Mouse (Mus musculus) CH12.LX (cell line): Measurements from ENCODE around the gene Ddr1. TPM values are rescaled to one million over a fixed set of nuclear protein-coding genes. Genes with fewer than 3 reads are reported as not detected.
A peak's percentile ranks its signal among the peaks of the same experiment; 100 is the strongest.

ENCODE experiments used
- DNase-seq: peaks from one replicate; pipeline ENCODE4 v3.0.0-alpha.2; 2013; ENCODE audit errors: extremely low read depth
- H3K27ac ChIP-seq: 2 replicates; pipeline ENCODE4 v1.5.1; 2012; ENCODE audit warnings: low read depth, mild to moderate bottlenecking, control low read depth, moderate library complexity; ENCODE audit not compliant: insufficient read depth
- H3K27me3 ChIP-seq: replicated peaks from 2 replicates; pipeline ENCODE3; 2012; ENCODE audit warnings: inconsistent platforms
- H3K36me3 ChIP-seq, 2 experiments: replicated peaks in 1 of 2; 2 replicates each; pipeline versions ENCODE3 to v1.6.1; 2012; ENCODE audit warnings: inconsistent platforms in 1 of 2, low read length in 1 of 2, mild to moderate bottlenecking in 1 of 2, mixed read lengths in 1 of 2, moderate library complexity in 1 of 2; ENCODE audit not compliant: control insufficient read depth in 1 of 2, insufficient read depth in 1 of 2
- H3K4me1 ChIP-seq, 2 experiments: 2 replicates each; pipeline ENCODE4 v1.6.1; 2012; ENCODE audit warnings: inconsistent platforms in 1 of 2, moderate library complexity in 1 of 2; ENCODE audit not compliant: insufficient read depth in 2 of 2, control insufficient read depth in 1 of 2
- H3K4me2 ChIP-seq: 2 replicates; pipeline ENCODE4 v1.6.1; 2012; ENCODE audit warnings: low read depth, mild to moderate bottlenecking, control low read depth; ENCODE audit not compliant: poor library complexity, insufficient read depth, severe bottlenecking
- H3K4me3 ChIP-seq, 3 experiments: fragments of 150-350 bp in 1 of 3; sonication (generic) in 1 of 3; replicated peaks in 1 of 3; 2 replicates each; pipeline versions ENCODE3 to v1.5.1; 2011 to 2012; ENCODE audit warnings: low read depth in 2 of 3, low read length in 2 of 3, mild to moderate bottlenecking in 2 of 3, moderate library complexity in 2 of 3, control low read depth in 1 of 3, improper control_type of control experiment in 1 of 3, inconsistent platforms in 1 of 3, mixed read lengths in 1 of 3; ENCODE audit not compliant: poor library complexity in 1 of 3
- H3K79me2 ChIP-seq: replicated peaks from 2 replicates; pipeline ENCODE4 v1.6.1; 2012; ENCODE audit warnings: mild to moderate bottlenecking, moderate library complexity; ENCODE audit not compliant: control insufficient read depth, poor library complexity, insufficient read depth, severe bottlenecking; ENCODE audit errors: extremely low read depth
- H3K9ac ChIP-seq: 2 replicates; pipeline ENCODE4 v1.6.1; 2012; ENCODE audit warnings: low read depth, mild to moderate bottlenecking, control low read depth, moderate library complexity; ENCODE audit not compliant: insufficient read depth
- H3K9me3 ChIP-seq: replicated peaks from 2 replicates; pipeline ENCODE3; 2012; ENCODE audit warnings: low read length, inconsistent platforms, mixed read lengths
- CHD1 ChIP-seq: IDR thresholded peaks from 2 replicates; pipeline ENCODE4 v1.6.1; 2012; ENCODE audit warnings: low read depth, low read length, improper control_type of control experiment, inconsistent platforms
- CTCF ChIP-seq, 2 experiments: IDR thresholded peaks in 1 of 2; conservative IDR thresholded peaks in 1 of 2; 2 replicates each; pipeline ENCODE4 v1.5.1; 2011 to 2012; ENCODE audit warnings: low read depth in 2 of 2, low read length in 2 of 2, improper control_type of control experiment in 1 of 2, inconsistent platforms in 1 of 2, mild to moderate bottlenecking in 1 of 2, moderate library complexity in 1 of 2
- ELF1 ChIP-seq: IDR thresholded peaks from 2 replicates; pipeline ENCODE4 v1.6.1; 2014; ENCODE audit warnings: low read depth, mild to moderate bottlenecking, inconsistent platforms, low read length, improper control_type of control experiment
- EP300 ChIP-seq: IDR thresholded peaks from 2 replicates; pipeline ENCODE4 v1.6.1; 2011; ENCODE audit warnings: low read length, improper control_type of control experiment
- ETS1 ChIP-seq: conservative IDR thresholded peaks from 2 replicates; pipeline ENCODE4 v1.6.1; 2012; ENCODE audit warnings: low read depth, mild to moderate bottlenecking, inconsistent platforms, low read length, improper control_type of control experiment, moderate library complexity
- HCFC1 ChIP-seq: IDR thresholded peaks from 2 replicates; pipeline ENCODE4 v1.6.1; 2012; ENCODE audit warnings: low read depth, mild to moderate bottlenecking, inconsistent platforms, low read length, improper control_type of control experiment
- MAZ ChIP-seq: IDR thresholded peaks from 2 replicates; pipeline ENCODE4 v1.6.1; 2012; ENCODE audit warnings: low read depth, mild to moderate bottlenecking, inconsistent platforms, low read length, improper control_type of control experiment, moderate library complexity
- MEF2A ChIP-seq: IDR thresholded peaks from 2 replicates; pipeline ENCODE4 v1.6.1; 2014; ENCODE audit warnings: low read depth, mild to moderate bottlenecking, inconsistent platforms, low read length, improper control_type of control experiment, borderline replicate concordance
- NRF1 ChIP-seq: IDR thresholded peaks from 2 replicates; pipeline ENCODE4 v1.6.1; 2014; ENCODE audit warnings: low read depth, mild to moderate bottlenecking, inconsistent platforms, low read length, improper control_type of control experiment, moderate library complexity
- RAD21 ChIP-seq: IDR thresholded peaks from 2 replicates; pipeline ENCODE4 v1.6.1; 2011; ENCODE audit warnings: low read depth, mild to moderate bottlenecking, low read length, improper control_type of control experiment, moderate library complexity
- RCOR1 ChIP-seq: conservative IDR thresholded peaks from 2 replicates; pipeline ENCODE4 v1.6.1; 2012; ENCODE audit warnings: low read depth, mild to moderate bottlenecking, inconsistent platforms, low read length, improper control_type of control experiment
- SMC3 ChIP-seq: IDR thresholded peaks from 2 replicates; pipeline ENCODE4 v1.6.1; 2011; ENCODE audit warnings: low read depth, low read length, improper control_type of control experiment
- USF2 ChIP-seq: conservative IDR thresholded peaks from 2 replicates; pipeline ENCODE4 v1.6.1; 2011; ENCODE audit warnings: low read depth, low read length, improper control_type of control experiment
- ZNF384 ChIP-seq: IDR thresholded peaks from 2 replicates; pipeline ENCODE4 v1.6.1; 2012; ENCODE audit warnings: low read depth, low read length, improper control_type of control experiment, inconsistent platforms
- dilution Hi-C: fragments of 300-500 bp; cut with MboI; formaldehyde crosslinking; loops from 2 replicates; pipeline ENCODE4 v1.14.3; 2020; ENCODE audit warnings: low sequenced_read_pairs; ENCODE audit not compliant: extremely low pct_unique_long_range_greater_than_20kb, extremely low pct_ligation_motif_present
- in situ Hi-C: fragments of 300-500 bp; cut with MboI; formaldehyde crosslinking; loops from 3 replicates; pipeline ENCODE4 v1.14.3; 2019; ENCODE audit warnings: low sequenced_read_pairs, low pct_ligation_motif_present, low pct_unique_long_range_greater_than_20kb, mixed read lengths
- polyA plus RNA-seq: library from polyadenylated mRNA; unstranded; fragments of >175 nt; gene quantifications from 2 replicates; pipeline ENCODE4 v1.2.1, GENCODE M21; 2012; ENCODE audit warnings: low read depth; ENCODE audit not compliant: insufficient read length
- total RNA-seq, 2 experiments: library from RNA; depleted of rRNA; stranded (reverse); fragments of 300-350 nt in 1 of 2; fragments of >200 nt in 1 of 2; gene quantifications; 2 replicates each; pipeline ENCODE4 v1.2.3; 2012 to 2014

The Ddr1 gene
- total and polyA plus RNA-seq, 3 experiments = 0.83 to 3.6 (median 3.1) TPM

DNA sequence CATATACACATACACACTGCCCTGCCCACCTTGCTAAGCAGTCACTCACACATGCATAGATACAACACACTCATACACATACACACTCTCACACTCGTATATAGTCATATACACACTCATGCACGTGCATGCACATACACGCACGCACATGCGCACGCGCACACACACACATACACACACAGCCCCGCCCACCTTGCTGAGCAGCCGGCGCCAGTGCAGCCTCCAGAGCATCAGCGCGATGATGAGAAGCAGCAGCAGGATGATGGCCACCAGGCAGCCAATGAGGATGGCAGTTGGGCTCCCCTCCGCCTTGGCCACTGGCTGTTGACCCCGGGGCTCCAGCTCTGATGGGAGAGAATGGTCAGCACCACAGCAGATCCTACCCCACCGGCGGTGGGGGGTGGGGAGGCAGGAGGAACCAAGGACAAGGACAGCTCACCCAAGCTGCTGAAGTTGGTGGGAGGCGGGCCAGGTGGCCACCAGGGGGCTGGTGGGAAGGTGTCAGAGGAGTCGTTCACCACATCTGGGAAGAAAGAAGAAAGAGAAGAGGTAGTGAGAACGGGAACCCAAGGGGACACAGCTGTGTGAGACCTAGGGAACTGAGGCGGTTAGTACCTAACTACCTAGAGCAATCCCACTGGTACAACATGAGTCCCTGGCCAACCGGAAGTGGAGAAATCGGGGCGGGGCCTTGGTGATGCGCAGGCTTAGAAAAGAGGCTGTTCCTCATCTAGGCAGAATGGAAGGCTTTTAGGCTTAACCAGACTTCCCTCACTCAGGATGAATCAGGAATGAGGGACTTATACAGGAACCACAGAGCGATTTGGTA lies 15.9 kb downstream of the Ddr1 start:
- Histone ChIP-seq H3K9me3 (no peaks in the 10 kb centered on the region), H3K4me3 (peak overlapping the region; percentile 17 to 42 (median 21)), H3K79me2 (no peaks in the 10 kb centered on the region), H3K9ac (no peak overlapping the region), H3K27me3 (no peaks in the 10 kb centered on the region), H3K4me2 (no peak overlapping the region), H3K27ac (no peak overlapping the region), H3K36me3 (peaks cover 16 to 44% of the 10 kb centered on the region in 2 experiments), H3K4me1 (peaks cover 5 to 28% of the 10 kb centered on the region in 2 experiments; a peak in 2 of 4 replicates)
- dilution Hi-C loops = no loop called here
- TF ChIP-seq NRF1 (peak; percentile 56), RAD21 (no peak; the same call in 1 of the 2 replicates), SMC3 (peak; percentile 35; the same call in 1 of the 2 replicates), HCFC1 (no peak), USF2 (no peak), CTCF (conservative IDR thresholded peaks at IDR 0.05 in 1 of 2, IDR thresholded peaks at IDR 0.05 in 1 of 2; ENCODE audit: low read depth in 2 of 2, low read length in 2 of 2) (peak in 1 of 2 experiments; percentile 50; a peak in 2 of 4 replicates), ELF1 (peak; percentile 48)
- DNase-seq = peak; percentile 74
- in situ Hi-C loops = no loop called here

DNA sequence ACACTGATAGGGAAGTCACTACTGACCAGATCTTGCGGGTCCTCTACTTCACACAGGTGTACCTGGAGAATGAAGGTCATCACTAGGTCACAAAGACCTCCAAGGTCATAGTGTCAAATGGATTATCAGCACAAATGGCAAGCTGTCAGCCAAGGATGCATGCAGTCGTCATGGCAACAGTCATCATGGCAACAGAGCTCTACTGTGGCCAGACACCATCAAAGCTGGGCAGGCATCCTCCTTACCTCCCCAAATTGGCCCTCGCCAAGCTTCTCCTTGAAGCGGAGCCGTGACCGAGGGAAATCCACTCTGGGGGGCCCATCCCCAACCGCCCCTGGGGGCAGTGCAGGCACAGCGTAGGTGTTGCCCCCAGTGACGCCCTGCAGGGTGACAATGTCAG lies 19.4 kb downstream of the Ddr1 start:
- no peak overlapping the region for H3K27ac ChIP-seq
- H3K9ac ChIP-seq = no peak overlapping the region
- in situ Hi-C loops (no loop called here), dilution Hi-C loops (no loop called here)
- TF ChIP-seq MAZ (no peak), ETS1 (no peak), ZNF384 (no peak), RCOR1 (no peak)
- no peaks in the 10 kb centered on the region for H3K79me2 ChIP-seq
- no peak for DNase-seq
- no peaks in the 10 kb centered on the region for H3K9me3 ChIP-seq
- H3K4me3 ChIP-seq = no peak overlapping the region
- H3K36me3 ChIP-seq = peaks cover 15 to 62% of the 10 kb centered on the region in 2 experiments
- no peak overlapping the region for H3K4me2 ChIP-seq
- H3K27me3 ChIP-seq = no peaks in the 10 kb centered on the region
- peaks cover 5 to 15% of the 10 kb centered on the region in 2 experiments; a peak in 2 of 4 replicates for H3K4me1 ChIP-seq

DNA sequence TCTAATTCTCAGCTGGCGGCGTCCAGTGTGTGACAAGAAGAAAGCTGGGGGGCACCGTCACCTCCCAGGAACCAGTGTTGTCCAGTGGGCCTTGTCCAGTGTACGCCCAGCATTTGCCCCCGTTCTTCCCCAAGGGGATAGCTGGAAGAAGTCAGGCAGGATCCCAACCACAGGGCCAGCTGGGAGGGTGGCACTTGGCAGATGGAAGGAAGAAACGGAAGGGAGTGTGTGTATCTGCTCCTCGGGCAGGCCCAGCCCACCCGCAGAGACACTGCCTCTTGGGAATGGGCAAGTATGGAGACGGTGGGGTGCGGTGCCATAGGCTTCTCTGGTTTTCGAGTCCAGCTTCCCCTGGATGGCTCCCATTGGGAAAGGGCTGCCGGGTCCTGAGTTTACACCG lies 22.4 kb downstream of the Ddr1 start:
- Histone ChIP-seq H3K4me2 (no peak overlapping the region), H3K4me1 (no peaks in the 10 kb centered on the region), H3K79me2 (no peaks in the 10 kb centered on the region), H3K9ac (no peak overlapping the region), H3K27ac (no peak overlapping the region), H3K9me3 (no peaks in the 10 kb centered on the region), H3K36me3 (peaks cover 8 to 49% of the 10 kb centered on the region in 2 experiments), H3K27me3 (no peaks in the 10 kb centered on the region), H3K4me3 (no peak overlapping the region)
- no peak for DNase-seq
- TF ChIP-seq MEF2A (no peak), CHD1 (no peak), EP300 (no peak), CTCF (conservative IDR thresholded peaks at IDR 0.05 in 1 of 2, IDR thresholded peaks at IDR 0.05 in 1 of 2; ENCODE audit: low read depth in 2 of 2, low read length in 2 of 2) (no peak)
- dilution Hi-C loops (no loop called here), in situ Hi-C loops (no loop called here)
